Mouse (Mus musculus) embryonic facial prominence, embryonic 11.5 days (tissue): Measurements from ENCODE around the gene Psmd1. TPM values are rescaled to one million over a fixed set of nuclear protein-coding genes. Genes with fewer than 3 reads are reported as not detected.

Experiments used
- ATAC-seq: fragments of 200-750 bp; cut with Nextera tagmentation; replicated peaks from 2 replicates; pipeline ENCODE4 v1.8.0; 2017; ENCODE audit warnings: low read depth; ENCODE audit not compliant: insufficient number of reproducible peaks, low FRiP score, low TSS enrichment
- DNase-seq: peaks from one replicate; pipeline ENCODE4 v3.0.0-alpha.2; 2015; ENCODE audit warnings: low spot score
- H3K27ac ChIP-seq: fragments of 300-500 bp; sonication (generic); replicated peaks from 2 replicates; pipeline ENCODE4 v1.5.1; 2014; ENCODE audit warnings: mild to moderate bottlenecking, low read depth, low read length, control low read depth
- H3K27me3 ChIP-seq: fragments of 300-500 bp; sonication (generic); 2 replicates; pipeline ENCODE4 v1.6.1; 2014; ENCODE audit warnings: mild to moderate bottlenecking, low read length, moderate library complexity, mixed read lengths; ENCODE audit not compliant: control insufficient read depth, insufficient read depth
- H3K36me3 ChIP-seq: fragments of 300-500 bp; sonication (generic); replicated peaks from 2 replicates; pipeline ENCODE4 v1.6.1; 2014; ENCODE audit warnings: low read depth, mild to moderate bottlenecking, low read length, moderate library complexity, mixed read lengths; ENCODE audit not compliant: control insufficient read depth, insufficient read depth
- H3K4me1 ChIP-seq: fragments of 300-500 bp; sonication (generic); 2 replicates; pipeline ENCODE4 v1.6.1; 2014; ENCODE audit warnings: low read length, mixed read lengths; ENCODE audit not compliant: control insufficient read depth, insufficient read depth
- H3K4me2 ChIP-seq: fragments of 300-500 bp; sonication (generic); 2 replicates; pipeline ENCODE4 v1.6.1; 2014; ENCODE audit warnings: low read depth, mild to moderate bottlenecking, control low read depth, low read length, moderate library complexity
- H3K4me3 ChIP-seq: fragments of 300-500 bp; sonication (generic); 2 replicates; pipeline ENCODE4 v1.5.1; 2014; ENCODE audit warnings: low read depth, low read length, control low read depth
- H3K9ac ChIP-seq: fragments of 300-500 bp; sonication (generic); replicated peaks from 2 replicates; pipeline ENCODE4 v1.6.1; 2014; ENCODE audit warnings: mild to moderate bottlenecking, control low read depth, low read length
- H3K9me3 ChIP-seq: fragments of 300-500 bp; sonication (generic); replicated peaks from 2 replicates; pipeline ENCODE4 v1.6.1; 2016; ENCODE audit warnings: mild to moderate bottlenecking, low read length, inconsistent platforms, mixed read lengths; ENCODE audit not compliant: control insufficient read depth
- WGBS: fragments of 180-500 bp; shearing (Covaris S2); extraction: QIAGEN DNeasy Blood & Tissue Kit; methylation state at CpG from one replicate; pipeline ENCODE4 v1.1.7; 2014; 5-methylcytosine and 5-hydroxymethylcytosine counted together
- polyA plus RNA-seq: library from polyadenylated mRNA; unstranded; fragments of >200 nt; fragmentation: Nextera tagmentation; extraction: Ambion mirVana; gene quantifications from 2 replicates; pipeline ENCODE4 v1.2.1, GENCODE M21; 2014

The Psmd1 gene
- polyA plus RNA-seq, 1 experiment from 2014 or later = 244 TPM

DNA sequence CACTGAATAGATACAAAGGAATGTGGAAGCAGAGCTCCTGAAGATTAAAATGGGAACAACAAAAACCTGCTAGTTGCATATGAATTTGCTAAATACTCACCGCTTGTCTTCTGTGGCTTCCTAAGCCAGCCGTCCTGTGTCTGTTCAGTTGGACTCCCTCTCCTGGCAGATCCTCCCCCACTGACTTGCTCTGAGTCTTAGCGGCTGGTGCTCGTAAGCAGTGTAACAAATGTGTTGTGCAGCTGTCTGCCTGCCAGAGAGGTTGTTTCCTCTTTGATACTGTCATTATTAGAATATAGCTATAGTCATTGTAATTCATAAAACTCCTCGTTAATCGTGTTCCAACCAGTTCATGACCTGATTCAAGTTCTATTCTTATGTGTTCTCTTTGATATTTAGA is 47.6 kb downstream of the Psmd1 start, which contains the start of gene Htr2b:
Gene Htr2b (minus strand): TSS at position 192 of the 400 bp plus-strand sequence.
- Histone ChIP-seq H3K9ac (no peak within 1 kb of the TSS), H3K36me3 (no peaks in the 10 kb centered on the region), H3K4me3 (no peak within 1 kb of the TSS), H3K9me3 (no peaks in the 10 kb centered on the region), H3K27ac (no peak within 1 kb of the TSS), H3K4me1 (no peaks in the 10 kb centered on the region), H3K4me2 (no peak within 1 kb of the TSS), H3K27me3 (no peaks in the 10 kb centered on the region)
- ATAC-seq (no peak), DNase-seq (no peak)
- WGBS = 79% methylated on average over 6 of the region's 6 CpGs

DNA sequence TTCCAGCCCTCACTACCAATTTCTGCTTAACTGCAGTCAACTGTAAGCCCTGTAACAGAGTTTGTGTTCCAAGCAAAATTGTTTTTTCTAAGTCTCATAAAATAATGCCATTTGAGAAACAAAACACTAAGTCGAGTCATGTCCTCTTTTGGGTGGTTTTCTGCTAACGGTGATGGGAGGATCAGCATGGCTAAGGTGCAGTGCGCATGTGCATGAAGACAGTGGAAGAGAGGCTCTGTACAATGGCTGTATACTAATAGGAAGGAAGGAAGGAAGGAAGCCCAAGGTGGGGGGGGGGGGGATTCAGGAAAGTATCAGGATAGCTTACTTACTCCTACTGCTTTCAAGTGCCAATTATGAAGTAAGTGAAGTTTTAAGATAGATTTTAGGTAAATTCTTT is 50.0 kb downstream of the Psmd1 start:
- Histone ChIP-seq H3K9me3 (no peaks in the 10 kb centered on the region), H3K4me1 (no peaks in the 10 kb centered on the region), H3K36me3 (no peaks in the 10 kb centered on the region), H3K9ac (no peak overlapping the region), H3K27me3 (no peaks in the 10 kb centered on the region), H3K4me3 (no peak overlapping the region), H3K4me2 (no peak overlapping the region), H3K27ac (no peak overlapping the region)
- no peak for DNase-seq
- no peak for ATAC-seq
- WGBS = 88% methylated on average over 3 of the region's 3 CpGs

DNA sequence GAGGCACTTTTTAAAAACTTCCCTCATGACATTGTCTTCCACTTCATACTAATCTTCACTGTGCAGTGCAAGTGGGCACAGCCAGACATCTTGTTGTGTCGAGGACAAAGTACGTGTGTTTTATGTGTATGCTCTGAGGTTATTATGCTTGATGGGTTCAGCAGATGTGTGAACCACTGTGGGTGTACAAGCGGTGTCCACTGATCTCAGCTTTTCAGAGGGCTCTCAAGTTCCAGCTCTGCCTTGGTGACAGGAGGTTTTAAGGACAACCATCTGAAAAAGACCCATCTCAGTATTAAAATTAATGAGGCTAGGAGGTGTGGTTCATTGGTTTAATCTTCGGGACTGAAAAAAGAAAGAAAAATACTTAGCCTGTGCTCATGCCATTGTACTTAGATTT is 55.4 kb downstream of the Psmd1 start:
- Histone ChIP-seq H3K27ac (no peak overlapping the region), H3K9me3 (no peaks in the 10 kb centered on the region), H3K4me3 (no peak overlapping the region), H3K36me3 (0 out of 2 replicates have a peak, but pooled peaks cover 3% of the 10 kb centered on the region), H3K27me3 (no peaks in the 10 kb centered on the region), H3K9ac (no peak overlapping the region), H3K4me1 (no peaks in the 10 kb centered on the region), H3K4me2 (no peak overlapping the region)
- WGBS = 90% methylated on average over 4 of the region's 4 CpGs
- ATAC-seq = no peak
- DNase-seq = no peak

DNA sequence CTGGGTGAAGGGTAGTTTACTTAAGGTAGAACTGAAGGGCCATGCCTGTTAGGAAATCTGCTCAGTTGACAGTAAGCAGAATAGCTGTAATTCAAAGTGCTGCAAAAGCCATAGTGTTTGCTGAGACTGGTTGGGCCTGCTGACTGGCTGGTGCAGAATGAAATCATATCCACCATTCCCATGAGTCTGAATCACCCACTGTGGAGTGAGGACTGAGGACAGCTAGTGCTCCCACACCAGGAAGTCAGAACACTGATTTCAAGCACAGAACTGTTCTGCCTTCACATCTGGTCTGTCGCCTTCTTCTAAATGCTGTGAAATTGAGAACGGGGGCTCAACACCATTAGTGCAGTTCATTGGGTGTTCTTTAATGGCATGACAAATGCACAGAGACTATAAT is 61.8 kb downstream of the Psmd1 start:
- H3K9me3 ChIP-seq = no peaks in the 10 kb centered on the region
- WGBS = 90% methylated on average over 2 of the region's 2 CpGs
- H3K27me3 ChIP-seq = no peaks in the 10 kb centered on the region
- no peak overlapping the region for H3K27ac ChIP-seq
- H3K9ac ChIP-seq = no peak overlapping the region
- ATAC-seq (no peak), DNase-seq (no peak)
- H3K4me1 ChIP-seq = no peaks in the 10 kb centered on the region
- H3K36me3 ChIP-seq = peaks cover 8% of the 10 kb centered on the region
- no peak overlapping the region for H3K4me2 ChIP-seq
- H3K4me3 ChIP-seq = no peak overlapping the region

DNA sequence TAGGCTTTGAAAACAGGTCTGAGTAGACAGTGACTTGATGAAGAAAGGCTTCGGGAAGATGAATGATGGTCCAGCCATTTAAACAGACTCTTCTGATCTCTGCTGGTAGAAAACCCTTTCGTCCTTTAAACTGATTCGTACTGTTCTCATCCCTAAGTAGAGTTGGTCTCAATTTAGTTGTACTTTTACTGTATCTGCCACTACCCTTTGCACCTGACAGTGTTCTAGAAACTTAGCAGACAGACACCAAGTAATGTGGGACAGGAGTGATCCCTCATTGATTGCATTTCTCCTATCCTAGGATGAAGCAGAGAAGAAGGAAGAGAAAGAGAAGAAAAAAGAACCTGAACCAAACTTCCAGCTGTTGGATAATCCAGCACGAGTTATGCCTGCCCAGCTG is 69.2 kb downstream of the Psmd1 start, which contains the start of gene Gm21972:
Gene Gm21972 (plus strand): TSS at position 301 of the 400 bp plus-strand sequence.
- Histone ChIP-seq H3K4me1 (no peaks in the 10 kb centered on the region), H3K9ac (no peak within 1 kb of the TSS), H3K4me2 (no peak within 1 kb of the TSS), H3K9me3 (no peaks in the 10 kb centered on the region), H3K36me3 (peaks cover 3% of the 10 kb centered on the region), H3K27ac (no peak within 1 kb of the TSS), H3K27me3 (no peaks in the 10 kb centered on the region), H3K4me3 (no peak within 1 kb of the TSS)
- no peak for DNase-seq
- WGBS = 95% methylated on average over 4 of the region's 4 CpGs
- ATAC-seq = no peak

GRCm38 (mm10) chr1:86135315-86135714 is 71.1 kb downstream of the Psmd1 start:
- Histone ChIP-seq H3K4me1 (no peaks in the 10 kb centered on the region), H3K9me3 (no peaks in the 10 kb centered on the region), H3K4me2 (no peak overlapping the region), H3K36me3 (no peaks in the 10 kb centered on the region), H3K27me3 (no peaks in the 10 kb centered on the region), H3K27ac (no peak overlapping the region), H3K9ac (no peak overlapping the region), H3K4me3 (no peak overlapping the region)
- DNase-seq = no peak
- WGBS = 90% methylated on average over 6 of the region's 6 CpGs
- no peak for ATAC-seq

GRCm38 (mm10) chr1:86141081-86141480 is 76.9 kb downstream of the Psmd1 start:
- WGBS = 91% methylated on average over 3 of the region's 3 CpGs
- H3K9ac ChIP-seq = no peak overlapping the region

GRCm38 (mm10) chr1:86143165-86143564 is 79.0 kb downstream of the Psmd1 start:
- Histone ChIP-seq H3K4me2 (no peak overlapping the region), H3K9me3 (no peaks in the 10 kb centered on the region), H3K9ac (no peak overlapping the region), H3K36me3 (no peaks in the 10 kb centered on the region), H3K4me3 (no peak overlapping the region), H3K27me3 (no peaks in the 10 kb centered on the region), H3K4me1 (no peaks in the 10 kb centered on the region), H3K27ac (no peak overlapping the region)
- no peak for DNase-seq
- 81% methylated on average over 4 of the region's 4 CpGs for WGBS
- ATAC-seq = no peak

More at GRCm38 (mm10) chr1:86141081-86141480, 76.9 kb downstream of the Psmd1 start:
- H3K9me3 ChIP-seq = no peaks in the 10 kb centered on the region
- H3K4me1 ChIP-seq = no peaks in the 10 kb centered on the region
- H3K27me3 ChIP-seq = no peaks in the 10 kb centered on the region
- ATAC-seq (no peak), DNase-seq (no peak)
- no peak overlapping the region for H3K4me3 ChIP-seq
- H3K27ac ChIP-seq = no peak overlapping the region
- H3K36me3 ChIP-seq = no peaks in the 10 kb centered on the region
- H3K4me2 ChIP-seq = no peak overlapping the region
